ENCODE assay signal across 17 mouse cellular contexts in genomic region chr6:72929795-72930398, GRCm38 (mm10). TPM values are rescaled to one million over a fixed set of nuclear protein-coding genes. Genes with fewer than 3 reads are reported as not detected.
DNase-seq lines count a peak whose midpoint lies in the region; ATAC-seq and TF ChIP-seq lines count a peak whose summit lies in the region.
"Had no signal": no experiment of that assay in that cellular context is flagged by ENCODE, and none has a peak within 500 bp of the region (broad histone marks: within the 10 kb centered on the region; RNA-seq: fewer than 3 reads in every experiment).

No protein-coding gene starts in this region.

- TF ChIP-seq CTCF in thymus, adult 2 months (IDR thresholded peaks at IDR 0.05; ENCODE audit: borderline replicate concordance, control insufficient read depth, extremely low read depth, insufficient read depth, low read length, poor library complexity), result no peak

- H3K27ac ChIP-seq in thymus, adult 2 months (ENCODE audit: control insufficient read depth, insufficient read depth, low read length), result no peak overlapping the region
- H3K27ac ChIP-seq: embryonic facial prominence, embryonic 10.5 days; forebrain, embryonic 15.5 days; heart, embryonic 15.5 days; kidney, embryonic 15.5 days; lung, embryonic 15.5 days had no signal

- ATAC-seq in granulocyte monocyte progenitor cell, adult 5-6 weeks (replicated peaks; ENCODE audit: poor library complexity, severe bottlenecking), result peak; percentile 85
- ATAC-seq: forebrain, embryonic 15.5 days; inflammation-experienced regulatory T-cells, adult 6 months; Patski had no signal

- DNase-seq in 416B (ENCODE audit: low read depth), result peak; percentile 71
- peak; percentile 29 for DNase-seq in ES-CJ7 (ENCODE audit: low read depth, low spot score)
- DNase-seq in natural killer cell, adult 2 months (ENCODE audit: low spot score in 2 of 2), result peak; percentile 34 to 40
- no peak for DNase-seq in right cerebral cortex, postnatal 4 days
- no peak for DNase-seq in thymus, adult 2 months
- no peak for DNase-seq in cerebellum, adult 18-20 months
- DNase-seq: cerebellum, adult 11 months; cerebellum, postnatal 25 days; heart, adult 18-20 months had no signal

- no peak overlapping the region for H3K4me3 ChIP-seq in thymus, adult 2 months (ENCODE audit: control insufficient read depth, insufficient read depth, low read length)
- H3K4me3 ChIP-seq: embryonic facial prominence, embryonic 10.5 days; forebrain, embryonic 15.5 days; heart, embryonic 15.5 days; kidney, embryonic 15.5 days; lung, embryonic 15.5 days had no signal

- no peaks in the 10 kb centered on the region for H3K4me1 ChIP-seq in thymus, adult 2 months (replicated peaks; ENCODE audit: control insufficient read depth, insufficient read depth, low read length)
- H3K4me1 ChIP-seq: forebrain, embryonic 15.5 days had no signal

- TF ChIP-seq POLR2A in thymus, adult 2 months (IDR thresholded peaks at IDR 0.05; ENCODE audit: control insufficient read depth, extremely low read depth, insufficient read depth, low read length, poor library complexity), result no peak

- WGBS in thymus, adult 2 months, result over 99% methylated on average over 4 of the region's 4 CpGs

- no peaks in the 10 kb centered on the region for H3K27me3 ChIP-seq in thymus, adult 2 months (ENCODE audit: control insufficient read depth, insufficient read depth, low read length)
- H3K27me3 ChIP-seq: forebrain, embryonic 15.5 days; heart, embryonic 15.5 days; kidney, embryonic 15.5 days; lung, embryonic 15.5 days; Patski had no signal

- no peaks in the 10 kb centered on the region for H3K36me3 ChIP-seq in thymus, adult 2 months (ENCODE audit: control insufficient read depth, insufficient read depth, low read length)
- H3K36me3 ChIP-seq: embryonic facial prominence, embryonic 10.5 days; forebrain, embryonic 15.5 days; heart, embryonic 15.5 days; kidney, embryonic 15.5 days; lung, embryonic 15.5 days had no signal

RNA-seq across cellular contexts. Expression of gene Tmsb10, which starts 28.7 kb away (rescaled TPM):
- total RNA-seq in granulocyte monocyte progenitor cell, adult 5-6 weeks (2014; fragmentation: Nextera tagmentation), result 601 and 668 TPM in 2 replicates
- total RNA-seq in granulocyte monocyte progenitor cell, adult 5-6 weeks (2017), result 357 and 410 TPM in 2 replicates
- 177 and 186 TPM in 2 replicates for polyA plus RNA-seq in thymus, adult 2 months (2012; rRNA removed)

RNA-seq across cellular contexts. Expression of gene Kcmf1, which starts 30.1 kb away (rescaled TPM):
- 46.3 TPM in 2 replicates for total RNA-seq in granulocyte monocyte progenitor cell, adult 5-6 weeks (2014; fragmentation: Nextera tagmentation)
- 101 and 122 TPM in 2 replicates for total RNA-seq in granulocyte monocyte progenitor cell, adult 5-6 weeks (2017)
- polyA plus RNA-seq in thymus, adult 2 months (2012; rRNA removed), result 162 and 190 TPM in 2 replicates

Comparison
In these comparisons a context has a peak if more than half of its experiments do, and no peak if none do; other contexts are left out.
1. DNase-seq: peak in 416B (single experiment), ES-CJ7 (single experiment) and natural killer cell, adult 2 months (2 of 2); none in right cerebral cortex, postnatal 4 days (single experiment), thymus, adult 2 months (single experiment) and cerebellum, adult 18-20 months (0 of 2).